Mouse (Mus musculus) left cerebral cortex, postnatal 14 days (tissue): ENCODE data around the gene Pdxp. TPM values are rescaled to one million over a fixed set of nuclear protein-coding genes. Genes with fewer than 3 reads are reported as not detected.

ENCODE experiments used
- DNase-seq, 2 experiments: peaks; one replicate each; pipeline ENCODE4 v3.0.0; 2021 to 2022; ENCODE audit warnings: low spot score in 2 of 2, mixed read lengths in 1 of 2
- intact Hi-C: fragments of 180-260 bp; cut with DNase I; formaldehyde crosslinking; loops from one replicate; pipeline ENCODE4 v1.15.1; 2025
- total RNA-seq, 2 experiments: library from RNA; stranded (reverse); gene quantifications; 2 replicates each; pipeline ENCODE4 v1.2.3; 2021

The Pdxp gene
- total RNA-seq, 2 experiments from 2014 or later: 167 to 179 TPM

GRCm38 (mm10) chr15:78923585-78923984 is 9.9 kb downstream of the Pdxp start:
- intact Hi-C loops: no loop called here
- DNase-seq: no peak

- intact Hi-C loops: no loop called here
- no peak for DNase-seq
Observed at GRCm38 (mm10) chr15:78925129-78925528, 11.4 kb downstream of the Pdxp start.

GRCm38 (mm10) chr15:78926021-78926919 is 12.6 kb downstream of the Pdxp start, which contains the start of gene Lgals1:
Lgals1 (plus strand) TSS chr15:78926725.
- peak; percentile 64 to 77 for DNase-seq
- intact Hi-C loops: no loop called here

GRCm38 (mm10) chr15:78927021-78927787 is 13.5 kb downstream of the Pdxp start:
- no peak for DNase-seq
- intact Hi-C loops: no loop called here

GRCm38 (mm10) chr15:78927788-78928457 is 14.2 kb downstream of the Pdxp start:
- intact Hi-C loops: no loop called here

GRCm38 (mm10) chr15:78928539-78928938 is 14.8 kb downstream of the Pdxp start:
- no peak for DNase-seq
- intact Hi-C loops: no loop called here

More at GRCm38 (mm10) chr15:78927788-78928457, 14.2 kb downstream of the Pdxp start:
- DNase-seq: peak; percentile 54 to 74

GRCm38 (mm10) chr15:78930192-78930706 is 16.5 kb downstream of the Pdxp start:
- intact Hi-C loops: no loop called here
- DNase-seq: no peak

- no peak for DNase-seq
- intact Hi-C loops: no loop called here
Observed at GRCm38 (mm10) chr15:78930801-78931426, 17.2 kb downstream of the Pdxp start.

- peak; percentile 43 to 56 for DNase-seq
Observed at GRCm38 (mm10) chr15:78931577-78931976, 17.9 kb downstream of the Pdxp start.

GRCm38 (mm10) chr15:78934784-78935320 is 21.1 kb downstream of the Pdxp start, which contains the start of gene Nol12:
Nol12 (plus strand) TSS chr15:78934933.
- peak; percentile 91 to 92 for DNase-seq
- intact Hi-C loops: no loop called here

More at GRCm38 (mm10) chr15:78931577-78931976, 17.9 kb downstream of the Pdxp start:
- intact Hi-C loops: no loop called here

GRCm38 (mm10) chr15:78936403-78936802 is 22.7 kb downstream of the Pdxp start:
- intact Hi-C loops: no loop called here
- no peak for DNase-seq

GRCm38 (mm10) chr15:78937311-78937710 is 23.6 kb downstream of the Pdxp start:
- DNase-seq: no peak
- intact Hi-C loops: no loop called here

GRCm38 (mm10) chr15:78937963-78938362 is 24.2 kb downstream of the Pdxp start:
- intact Hi-C loops: no loop called here
- DNase-seq: no peak

GRCm38 (mm10) chr15:78940325-78940724 is 26.6 kb downstream of the Pdxp start:
- intact Hi-C loops: no loop called here
- no peak for DNase-seq

GRCm38 (mm10) chr15:78942663-78943062 is 28.9 kb downstream of the Pdxp start:
- peak; percentile 81 to 83 for DNase-seq
- intact Hi-C loops: loop anchor here (2.0 kb wide), 1 partner anchor 28 kb away; no protein-coding TSS in a partner anchor

- DNase-seq: no peak
Observed at GRCm38 (mm10) chr15:78946232-78946631, 32.5 kb downstream of the Pdxp start.

GRCm38 (mm10) chr15:78947657-78948056 is 33.9 kb downstream of the Pdxp start, which contains the start of gene Triobp:
Triobp (plus strand) TSS chr15:78947724.
- intact Hi-C loops: no loop called here
- DNase-seq: peak; percentile 84 to 88

More at GRCm38 (mm10) chr15:78946232-78946631, 32.5 kb downstream of the Pdxp start:
- intact Hi-C loops: no loop called here

GRCm38 (mm10) chr15:78948152-78948725 is 34.5 kb downstream of the Pdxp start:
- DNase-seq: no peak
- intact Hi-C loops: no loop called here
